Mouse (Mus musculus) bone marrow macrophage, adult 2 months (primary cell): ENCODE results near the gene Prpf8. TPM values are rescaled to one million over a fixed set of nuclear protein-coding genes. Genes with fewer than 3 reads are reported as not detected.

ENCODE experiments used
- H3K27ac ChIP-seq: 2 replicates; pipeline ENCODE4 v1.5.1; 2012; ENCODE audit warnings: low read depth, low read length; ENCODE audit not compliant: insufficient read depth
- H3K4me1 ChIP-seq: 2 replicates; pipeline ENCODE4 v1.6.1; 2012; ENCODE audit warnings: low read length; ENCODE audit not compliant: control insufficient read depth, insufficient read depth
- H3K4me3 ChIP-seq: 2 replicates; pipeline ENCODE4 v1.5.1; 2012; ENCODE audit warnings: mild to moderate bottlenecking, low read length, moderate library complexity; ENCODE audit not compliant: insufficient read depth
- CTCF ChIP-seq: IDR thresholded peaks from 2 replicates; pipeline ENCODE4 v1.5.1; 2012; ENCODE audit warnings: low read depth, mild to moderate bottlenecking, low read length, moderate library complexity
- POLR2A ChIP-seq: IDR thresholded peaks from 2 replicates; pipeline ENCODE4 v1.6.1; 2012; ENCODE audit warnings: mild to moderate bottlenecking, low read depth, low read length, borderline replicate concordance
- polyA plus RNA-seq: library from polyadenylated mRNA; stranded (reverse); fragments of >200 nt; gene quantifications from 2 replicates; pipeline ENCODE4 v1.2.4, GENCODE M21; 2012; ENCODE audit not compliant: missing spikeins, insufficient read depth, insufficient read length

Gene Prpf8
- polyA plus RNA-seq, result 51.0 and 65.7 TPM in 2 replicates

DNA sequence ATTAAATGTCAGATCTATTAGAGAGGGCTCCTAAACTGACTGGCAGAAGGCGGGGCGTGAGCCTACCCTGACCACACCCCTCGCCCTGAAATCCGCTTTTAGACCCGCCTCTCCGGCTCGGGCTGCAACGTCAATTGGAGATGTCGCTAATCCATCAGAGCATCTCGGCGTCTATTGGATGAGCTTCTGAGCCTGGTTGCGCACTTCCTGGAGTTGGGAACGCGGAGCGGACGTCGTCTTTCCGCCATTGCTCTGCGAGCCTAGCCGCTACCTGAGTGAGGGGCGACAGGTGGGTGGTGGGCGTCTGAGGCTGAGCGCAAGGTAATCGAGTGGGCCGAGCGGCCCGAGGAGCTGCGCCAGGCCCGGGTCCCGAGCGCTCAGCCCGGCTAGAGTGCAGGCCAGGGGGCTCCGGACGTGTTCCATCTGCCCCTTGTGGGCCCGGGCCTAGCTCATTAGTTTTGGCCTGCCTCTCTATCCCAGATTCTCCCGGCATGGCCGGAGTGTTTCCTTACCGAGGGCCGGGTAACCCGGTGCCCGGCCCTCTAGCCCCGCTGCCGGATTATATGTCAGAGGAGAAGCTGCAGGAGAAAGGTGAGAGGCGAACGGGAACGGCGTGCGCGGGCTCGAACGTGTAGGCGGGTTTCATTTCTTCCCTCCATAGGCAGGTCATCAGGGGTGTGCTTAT is at the start of gene Prpf8:
TSS of gene Prpf8 (plus strand) at position 216 of the 685 bp plus-strand sequence.
- peaks cover 4% of the 10 kb centered on the region for H3K4me1 ChIP-seq
- H3K27ac ChIP-seq, result peak within 1 kb of the TSS; percentile 62
- TF ChIP-seq CTCF (0 out of 2 replicates have a peak, but pooled peaks have one; percentile 9), POLR2A (0 out of 2 replicates have a peak, but pooled peaks have one; percentile 28)
- H3K4me3 ChIP-seq, result peak within 1 kb of the TSS; percentile 92

- Histone ChIP-seq H3K4me3 (no peak overlapping the region), H3K4me1 (no peaks in the 10 kb centered on the region), H3K27ac (no peak overlapping the region)
- TF ChIP-seq CTCF, result no peak
- no peak for TF ChIP-seq POLR2A
Measured at GRCm38 (mm10) chr11:75438194-75438593, 48.4 kb upstream of the Prpf8 start.

- Histone ChIP-seq H3K4me3 (no peak overlapping the region), H3K4me1 (no peaks in the 10 kb centered on the region), H3K27ac (no peak overlapping the region)
- TF ChIP-seq POLR2A (no peak), CTCF (no peak)
Measured at GRCm38 (mm10) chr11:75438804-75439203, 47.8 kb upstream of the Prpf8 start.

GRCm38 (mm10) chr11:75439363-75439762 is 47.3 kb upstream of the Prpf8 start, which contains the start of gene Serpinf2:
Gene Serpinf2, minus strand, starts transcription at chr11:75439591.
- Histone ChIP-seq H3K27ac (no peak within 1 kb of the TSS), H3K4me1 (no peaks in the 10 kb centered on the region), H3K4me3 (no peak within 1 kb of the TSS)
- TF ChIP-seq POLR2A, result no peak
- TF ChIP-seq CTCF, result no peak

DNA sequence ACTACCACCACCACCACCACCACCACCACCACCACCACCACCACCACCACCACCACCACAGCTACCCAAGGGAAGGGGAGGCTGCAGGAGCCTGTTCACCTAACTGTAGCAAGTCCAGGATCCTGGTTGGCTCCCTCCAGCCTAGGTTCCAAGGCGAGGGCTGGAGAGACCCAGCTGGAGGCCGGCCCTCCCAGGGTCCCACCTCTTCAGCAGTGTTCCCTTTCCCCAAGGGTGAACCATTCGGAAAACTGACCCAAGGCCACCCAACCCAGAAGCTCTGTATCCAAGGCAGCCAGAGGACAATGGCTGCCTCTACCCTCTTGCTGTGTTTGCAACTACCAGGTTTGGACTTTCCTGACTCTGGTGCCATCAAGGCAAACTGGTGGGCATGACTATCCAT is 46.7 kb upstream of the Prpf8 start:
- Histone ChIP-seq H3K4me3 (no peak overlapping the region), H3K4me1 (no peaks in the 10 kb centered on the region), H3K27ac (no peak overlapping the region)
- TF ChIP-seq POLR2A (no peak), CTCF (no peak)

DNA sequence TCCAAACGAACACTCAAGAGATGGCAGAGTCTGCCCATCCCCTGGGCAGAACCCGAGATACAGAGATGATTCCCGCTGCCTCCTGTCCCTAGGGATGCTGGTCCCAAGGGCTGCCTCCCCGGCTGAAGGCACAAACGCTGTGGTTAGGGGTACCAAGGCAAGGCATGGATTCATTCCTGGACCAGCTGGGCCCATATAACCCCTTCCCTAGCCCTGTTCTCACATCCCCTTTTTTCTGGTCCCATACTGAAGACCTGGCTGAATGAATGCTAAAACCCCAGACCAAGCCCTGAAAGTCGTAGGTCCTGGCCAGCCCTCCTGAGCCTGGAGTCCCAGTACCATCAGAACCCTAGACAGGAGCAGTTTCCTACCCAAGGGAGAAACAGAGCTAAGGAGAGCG is 45.6 kb upstream of the Prpf8 start:
- TF ChIP-seq POLR2A (no peak), CTCF (no peak)
- Histone ChIP-seq H3K4me3 (no peak overlapping the region), H3K27ac (no peak overlapping the region), H3K4me1 (no peaks in the 10 kb centered on the region)

DNA sequence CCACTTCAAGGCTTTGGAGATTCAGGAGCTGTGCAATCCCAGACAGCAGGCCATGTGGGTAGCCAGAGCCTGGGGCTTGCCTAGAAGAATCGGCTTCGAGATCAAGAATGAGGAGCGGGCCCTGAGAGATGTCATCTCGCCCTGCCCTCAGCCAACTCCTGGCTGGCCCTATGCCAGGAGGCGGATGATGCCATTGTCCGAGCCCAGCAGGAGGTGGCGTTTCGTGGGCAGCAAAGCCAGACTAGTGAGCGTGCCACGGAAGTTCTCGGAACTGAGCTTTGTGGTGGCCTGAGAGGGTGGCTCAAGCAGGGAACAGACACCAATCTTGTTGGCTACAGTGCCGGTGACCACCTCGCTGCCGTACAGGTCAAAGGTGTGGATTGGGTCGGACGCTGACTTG is 45.0 kb upstream of the Prpf8 start:
- TF ChIP-seq CTCF (no peak), POLR2A (no peak)
- Histone ChIP-seq H3K27ac (no peak overlapping the region), H3K4me3 (no peak overlapping the region), H3K4me1 (no peaks in the 10 kb centered on the region)

DNA sequence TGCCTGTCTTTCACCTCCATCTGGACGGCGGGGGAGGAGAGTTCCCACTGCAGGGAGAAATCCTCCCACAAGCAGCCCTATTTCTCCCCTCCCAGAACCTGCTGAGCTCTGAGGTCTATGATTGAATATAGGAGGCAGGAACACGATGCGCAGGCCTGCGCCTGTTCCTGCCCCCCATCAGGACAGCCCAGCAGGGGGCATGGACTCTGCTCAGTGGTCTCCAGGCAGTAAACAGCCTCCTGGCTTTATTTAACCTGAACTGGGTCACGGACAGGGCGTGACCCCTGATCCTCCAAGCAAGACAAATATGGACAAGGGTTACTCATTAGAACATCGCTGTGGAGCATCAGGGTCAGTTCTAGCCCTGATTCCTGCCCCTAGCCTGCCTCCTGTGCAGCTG is 42.9 kb upstream of the Prpf8 start:
- no peak overlapping the region for H3K4me3 ChIP-seq
- H3K27ac ChIP-seq, result no peak overlapping the region
- TF ChIP-seq POLR2A (no peak), CTCF (no peak)
- no peaks in the 10 kb centered on the region for H3K4me1 ChIP-seq

GRCm38 (mm10) chr11:75448575-75448974 is 38.0 kb upstream of the Prpf8 start:
- no peak for TF ChIP-seq POLR2A
- TF ChIP-seq CTCF, result no peak
- peaks cover 27% of the 10 kb centered on the region for H3K4me1 ChIP-seq
- no peak overlapping the region for H3K27ac ChIP-seq
- H3K4me3 ChIP-seq, result no peak overlapping the region

GRCm38 (mm10) chr11:75449695-75450094 is 36.9 kb upstream of the Prpf8 start:
- Histone ChIP-seq H3K27ac (no peak overlapping the region), H3K4me3 (no peak overlapping the region), H3K4me1 (peaks cover 28% of the 10 kb centered on the region)
- TF ChIP-seq POLR2A (no peak), CTCF (no peak)
